Mouse (Mus musculus) frontal cortex, postnatal 36 days (tissue): ENCODE measurements at regions not wholly inside any gene's neighbourhood (a gene's known extent, or its start where the extent isn't known, plus 50 kb on each side); places are given as distances from the start of the nearest gene placed in this dataset.
"Not testable (repeated sequence)": the region's sequence is repeated elsewhere in the genome, so short reads cannot be mapped to it uniquely, and the experiment has no call there.

ENCODE experiments used
- DNase-seq, 2 experiments: peaks; one replicate each; pipeline ENCODE4 v3.0.0; 2022; ENCODE audit warnings: low spot score in 2 of 2

- DNase-seq, result no peak
Measured at GRCm38 (mm10) chr9:53045788-53046187, 202.1 kb downstream of the Ddx10 start.

DNA sequence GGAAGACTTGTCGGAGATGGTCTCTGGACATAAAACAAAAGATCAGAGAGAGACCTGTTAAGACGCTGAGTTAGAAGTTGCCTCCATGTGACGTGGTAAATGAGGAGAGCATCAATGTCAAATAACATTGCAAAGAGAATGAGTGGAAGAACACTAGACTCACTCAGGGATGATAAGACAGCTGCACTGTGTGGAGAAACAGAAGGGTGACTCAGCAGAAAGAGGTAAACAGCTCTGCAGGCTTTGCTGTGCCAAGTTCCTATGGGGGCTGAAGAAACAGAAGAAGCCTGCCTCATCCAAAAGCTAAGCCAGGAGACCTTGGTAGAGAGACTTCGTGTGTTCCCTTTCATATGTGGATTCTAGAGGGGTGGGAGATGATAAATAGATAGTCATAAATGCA lies 214.1 kb downstream of the Ddx10 start:
- peak; percentile 26 to 41 for DNase-seq

DNA sequence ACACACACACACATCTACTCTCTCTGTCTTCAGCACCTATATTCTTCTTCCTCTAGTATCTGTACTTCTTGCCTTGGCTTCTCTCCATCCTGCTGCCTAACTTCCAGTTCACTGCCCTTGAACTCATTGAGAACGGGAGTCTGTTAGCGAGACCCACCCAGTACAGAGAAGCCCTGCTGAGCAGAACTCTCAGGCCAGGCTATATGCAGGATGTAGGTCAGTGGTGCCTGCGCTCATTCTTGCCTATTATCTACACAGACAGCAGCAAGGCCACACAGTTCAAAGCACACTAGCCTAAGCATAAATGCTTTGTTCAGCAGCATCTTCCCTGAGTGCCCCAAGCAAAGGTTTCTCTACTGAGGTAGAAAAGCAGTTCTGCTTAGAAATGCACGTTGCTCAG lies 225.8 kb downstream of the Ddx10 start:
- no peak for DNase-seq

DNA sequence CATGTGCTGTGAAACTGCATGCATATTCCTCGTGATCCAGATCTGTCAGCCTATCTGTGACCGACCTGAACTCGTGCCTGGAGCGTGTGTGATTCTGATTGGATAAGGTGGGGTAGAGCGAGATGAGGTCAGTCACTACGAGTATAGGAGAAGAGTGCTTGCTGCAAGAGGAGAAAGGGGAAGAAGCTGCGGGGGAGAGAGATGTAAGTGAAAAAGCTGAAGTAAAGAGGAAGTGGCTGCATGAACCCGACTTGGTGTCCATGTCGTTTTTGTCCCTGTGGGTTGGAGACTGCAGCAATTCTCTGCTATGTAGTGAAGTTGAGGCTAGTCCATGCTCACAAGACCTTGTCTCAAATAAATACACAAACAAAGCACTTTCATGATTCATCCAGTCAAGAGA lies 237.1 kb downstream of the Ddx10 start:
- no peak for DNase-seq

DNA sequence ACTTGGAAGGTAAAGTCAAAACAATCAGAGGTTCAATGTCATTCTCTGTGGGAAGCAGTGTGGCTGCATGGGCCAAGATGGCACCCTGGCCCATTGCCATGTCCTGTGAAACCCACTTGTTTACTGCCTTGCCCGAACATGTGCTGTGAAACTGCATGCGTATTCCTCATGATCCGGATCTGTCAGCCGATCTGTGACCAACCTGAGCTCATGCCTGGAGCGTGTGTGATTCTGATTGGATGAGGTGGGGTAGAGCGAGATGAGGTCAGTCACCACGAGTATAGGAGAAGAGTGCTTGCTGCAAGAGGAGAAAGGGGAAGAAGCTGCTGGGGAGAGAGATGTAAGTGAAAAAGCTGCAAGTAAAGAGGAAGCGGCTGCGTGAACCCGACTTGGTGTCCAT lies 240.5 kb downstream of the Ddx10 start:
- DNase-seq, result no peak

GRCm38 (mm10) chr9:53006085-53006484 lies 241.8 kb downstream of the Ddx10 start:
- DNase-seq, result no peak

DNA sequence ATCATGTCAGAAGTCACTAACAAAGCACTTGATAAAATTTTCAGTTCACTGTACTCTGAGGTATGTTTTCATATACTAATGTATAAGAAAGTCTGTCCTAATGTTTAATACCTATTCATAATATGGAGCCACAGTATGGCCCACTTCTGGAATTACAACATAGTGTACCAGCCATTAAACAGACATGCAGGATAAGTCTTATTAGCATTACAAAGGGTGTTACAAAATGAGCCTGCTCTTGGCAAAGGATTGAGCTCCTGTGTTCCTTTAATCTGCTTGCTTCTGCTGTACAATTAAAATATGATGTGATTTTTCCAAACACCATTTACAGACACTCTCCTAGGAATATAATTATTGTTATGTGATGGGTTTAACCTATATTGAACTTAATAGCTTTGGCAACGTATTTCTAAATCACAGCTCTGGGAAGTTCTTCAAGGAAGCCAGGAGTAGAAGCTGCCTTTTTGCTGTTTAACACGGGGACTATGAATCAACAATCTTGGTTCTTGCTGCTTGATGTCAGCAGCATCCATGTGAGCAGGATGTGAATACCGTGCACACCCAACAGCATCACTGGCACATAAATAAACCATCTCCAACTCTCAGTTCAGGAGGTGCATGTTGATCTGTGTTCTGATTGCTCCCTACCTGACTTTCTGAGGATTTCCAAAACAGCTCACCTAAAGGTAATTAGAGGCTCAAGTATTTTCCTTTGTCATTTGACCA lies 243.4 kb downstream of the Ddx10 start:
- no peak for DNase-seq

GRCm38 (mm10) chr9:52976041-52976440 lies 271.8 kb downstream of the Ddx10 start:
- DNase-seq, result no peak

- no peak for DNase-seq
Measured at GRCm38 (mm10) chr9:52965631-52966030, 282.2 kb downstream of the Ddx10 start.

DNA sequence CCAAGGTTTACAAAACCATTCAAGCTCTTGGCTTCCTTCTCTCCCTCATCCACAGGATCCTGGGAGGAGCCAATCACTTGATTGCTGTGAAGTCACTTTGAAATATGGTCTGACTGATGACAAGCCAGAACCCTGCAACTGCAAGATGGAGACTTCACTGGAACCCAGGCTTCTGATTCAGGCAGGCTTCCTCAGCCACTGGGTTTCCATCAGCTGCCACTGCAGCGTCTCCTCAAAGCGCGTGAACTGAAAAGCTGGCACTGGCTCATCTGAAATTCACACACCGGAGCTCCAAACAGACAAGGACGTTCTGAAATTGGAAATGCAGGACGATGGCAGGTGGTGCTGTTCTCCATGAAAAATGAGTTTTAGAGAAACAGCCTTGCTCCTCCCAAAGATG lies 280.1 kb upstream of the AI593442 start:
- DNase-seq, result peak; percentile 33 to 41

DNA sequence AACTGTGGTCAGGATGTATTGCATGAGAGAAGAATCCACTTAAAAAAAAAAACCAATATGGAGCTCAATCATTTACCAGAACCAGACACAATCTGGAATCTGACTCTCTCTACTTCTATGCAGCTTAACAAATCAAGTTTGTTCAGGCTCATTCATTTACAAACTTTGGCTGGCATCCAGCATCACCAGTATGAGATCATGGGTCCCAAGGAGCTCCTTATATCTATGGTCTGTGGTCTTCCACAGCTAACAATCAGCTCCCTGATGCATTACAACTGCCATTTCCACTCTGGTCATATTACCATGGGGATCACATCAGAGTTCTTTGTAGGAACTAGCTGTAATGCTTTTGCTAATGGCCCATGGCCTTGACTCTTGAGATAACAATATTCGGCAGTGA lies 277.7 kb upstream of the AI593442 start:
- DNase-seq, result no peak

- DNase-seq, result no peak
Measured at GRCm38 (mm10) chr9:52944081-52944480, 264.5 kb upstream of the AI593442 start.

DNA sequence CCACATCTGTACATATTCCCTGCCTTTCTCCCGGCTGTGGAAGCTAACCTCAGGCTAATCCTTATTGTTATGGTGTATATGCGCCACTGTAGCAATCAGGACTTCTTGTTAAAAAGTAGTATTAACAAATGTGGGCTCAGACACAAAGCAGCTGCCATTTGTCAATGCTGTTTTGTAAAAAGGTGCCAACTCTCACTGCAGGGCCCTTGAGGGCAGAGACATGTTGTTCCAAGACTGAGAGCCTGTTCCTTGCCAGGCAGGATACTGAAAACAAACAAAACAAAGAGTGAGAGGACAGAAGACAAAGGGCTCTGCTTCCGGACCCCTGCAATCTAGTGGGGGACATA lies 262.0 kb upstream of the AI593442 start:
- DNase-seq, result no peak

GRCm38 (mm10) chr9:52940964-52941636 lies 261.5 kb upstream of the AI593442 start:
- DNase-seq, result no peak

- DNase-seq, result no peak
Measured at GRCm38 (mm10) chr9:52935082-52935481, 255.5 kb upstream of the AI593442 start.

DNA sequence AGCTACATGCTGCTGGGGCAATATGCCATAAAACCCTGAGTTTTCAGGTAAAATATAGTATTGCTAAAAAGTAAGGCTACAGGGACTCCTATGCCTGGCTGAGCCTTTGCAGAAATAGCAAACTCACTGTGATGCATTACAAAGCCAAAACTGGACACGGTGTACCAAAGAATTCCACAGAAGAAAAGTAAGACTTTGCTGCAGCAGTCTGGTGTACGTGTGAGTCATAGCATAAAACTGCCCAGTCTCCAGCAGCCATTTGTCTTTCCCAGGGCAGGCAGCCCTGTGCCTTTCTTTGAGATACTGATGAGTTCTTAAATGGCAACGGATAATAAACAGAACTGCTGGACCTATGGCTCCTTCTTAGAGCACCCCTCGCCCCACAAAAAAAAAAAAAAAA lies 237.9 kb upstream of the AI593442 start:
- no peak for DNase-seq

- not testable (repeated sequence) for DNase-seq
Measured at GRCm38 (mm10) chr9:52888653-52889052, 209.1 kb upstream of the AI593442 start.

DNA sequence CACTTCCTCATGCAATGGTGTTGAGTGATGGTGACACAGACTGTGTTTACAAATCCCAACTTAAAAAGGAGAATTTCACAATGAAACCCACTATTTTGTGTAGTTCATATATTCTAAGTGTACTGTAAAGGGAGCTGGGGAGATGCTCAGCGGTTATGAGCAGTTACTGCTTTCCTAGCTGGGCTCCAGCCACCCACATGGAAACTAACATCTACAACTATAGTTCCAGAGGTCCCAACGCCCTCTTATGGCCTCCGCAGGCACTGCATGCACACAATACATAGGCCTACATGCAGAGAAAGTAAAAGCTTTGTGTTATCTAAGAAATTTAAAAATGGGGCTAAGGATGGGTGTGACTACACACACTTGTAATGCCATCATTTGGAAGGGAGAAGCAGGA lies 208.4 kb upstream of the AI593442 start:
- not testable (repeated sequence) for DNase-seq

GRCm38 (mm10) chr9:52867236-52867635 lies 187.7 kb upstream of the AI593442 start:
- DNase-seq, result no peak

DNA sequence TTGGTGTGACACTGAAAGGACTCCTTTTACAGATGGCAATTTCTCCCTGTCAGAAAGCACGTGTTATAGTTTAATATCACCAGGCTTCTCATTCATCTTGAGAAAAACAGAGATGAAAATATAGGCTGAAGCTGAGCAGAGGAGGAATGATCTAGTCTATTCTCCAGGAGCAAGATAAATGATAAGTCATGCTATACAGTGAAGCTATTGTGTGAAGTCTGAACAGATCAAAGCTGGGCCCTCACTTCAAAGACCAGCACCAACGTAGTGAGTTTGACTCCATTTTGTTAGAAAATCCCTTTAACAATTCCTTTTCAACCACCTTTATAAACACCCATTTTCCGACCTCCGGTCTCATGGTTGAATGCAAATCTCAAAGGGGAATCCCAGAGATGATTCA lies 180.7 kb upstream of the AI593442 start:
- DNase-seq, result no peak

GRCm38 (mm10) chr9:52858411-52858810 lies 178.8 kb upstream of the AI593442 start:
- DNase-seq, result peak; percentile 39 to 72

- no peak for DNase-seq
Measured at GRCm38 (mm10) chr9:52853338-52853737, 173.8 kb upstream of the AI593442 start.

GRCm38 (mm10) chr9:52850552-52850951 lies 171.0 kb upstream of the AI593442 start:
- DNase-seq, result peak; percentile 33 to 40

- DNase-seq, result peak; percentile 18 to 34
Measured at GRCm38 (mm10) chr9:52849931-52850330, 170.4 kb upstream of the AI593442 start.
